Mouse (Mus musculus): ENCODE results near the gene Abcc4. TPM values are rescaled to one million over a fixed set of nuclear protein-coding genes. Genes with fewer than 3 reads are reported as not detected.

The Abcc4 gene
- polyA plus RNA-seq, 1 experiment from 2014 or later = 2.8 TPM

DNA sequence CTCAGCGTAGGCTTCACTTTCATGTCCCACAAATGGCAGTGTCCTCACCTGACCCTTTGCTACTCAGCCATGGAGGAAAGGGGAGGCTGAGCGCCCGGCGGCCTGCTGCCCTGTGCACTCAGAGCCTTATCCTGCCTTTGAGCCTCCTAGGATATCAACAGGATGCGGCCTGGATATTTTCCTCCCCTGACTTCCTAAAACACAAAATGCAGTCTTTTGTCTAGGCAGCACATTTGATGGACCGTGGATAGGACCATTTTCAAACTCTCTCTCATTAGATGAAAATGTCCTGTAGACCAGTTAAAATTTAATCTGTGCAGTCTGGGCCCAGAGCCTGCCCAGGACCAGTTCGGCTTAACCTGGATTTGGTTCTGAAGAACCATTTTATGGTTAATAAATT, 12.6 kb upstream of the Abcc4 start:
- Histone ChIP-seq H3K4me3 (ENCODE audit: low read depth, low read length) (no peak overlapping the region), H3K4me1 (ENCODE audit: insufficient read depth) (peaks cover 2% of the 10 kb centered on the region; the same call in 1 of the 2 replicates), H3K27me3 (ENCODE audit: insufficient read depth, low read length) (no peaks in the 10 kb centered on the region), H3K9me3 (ENCODE audit: low read depth, low read length) (no peaks in the 10 kb centered on the region), H3K27ac (ENCODE audit: low read depth) (no peak overlapping the region), H3K36me3 (ENCODE audit: insufficient read depth) (no peaks in the 10 kb centered on the region), H3K9ac (no peak overlapping the region), H3K4me2 (no peak overlapping the region)
- TF ChIP-seq CTCF (IDR thresholded peaks at IDR 0.05; ENCODE audit: low read depth) = no peak
- 77% methylated on average over 7 of the region's 7 CpGs for WGBS
- peak; percentile 25 for DNase-seq
- ATAC-seq (ENCODE audit: insufficient read depth) = no peak

DNA sequence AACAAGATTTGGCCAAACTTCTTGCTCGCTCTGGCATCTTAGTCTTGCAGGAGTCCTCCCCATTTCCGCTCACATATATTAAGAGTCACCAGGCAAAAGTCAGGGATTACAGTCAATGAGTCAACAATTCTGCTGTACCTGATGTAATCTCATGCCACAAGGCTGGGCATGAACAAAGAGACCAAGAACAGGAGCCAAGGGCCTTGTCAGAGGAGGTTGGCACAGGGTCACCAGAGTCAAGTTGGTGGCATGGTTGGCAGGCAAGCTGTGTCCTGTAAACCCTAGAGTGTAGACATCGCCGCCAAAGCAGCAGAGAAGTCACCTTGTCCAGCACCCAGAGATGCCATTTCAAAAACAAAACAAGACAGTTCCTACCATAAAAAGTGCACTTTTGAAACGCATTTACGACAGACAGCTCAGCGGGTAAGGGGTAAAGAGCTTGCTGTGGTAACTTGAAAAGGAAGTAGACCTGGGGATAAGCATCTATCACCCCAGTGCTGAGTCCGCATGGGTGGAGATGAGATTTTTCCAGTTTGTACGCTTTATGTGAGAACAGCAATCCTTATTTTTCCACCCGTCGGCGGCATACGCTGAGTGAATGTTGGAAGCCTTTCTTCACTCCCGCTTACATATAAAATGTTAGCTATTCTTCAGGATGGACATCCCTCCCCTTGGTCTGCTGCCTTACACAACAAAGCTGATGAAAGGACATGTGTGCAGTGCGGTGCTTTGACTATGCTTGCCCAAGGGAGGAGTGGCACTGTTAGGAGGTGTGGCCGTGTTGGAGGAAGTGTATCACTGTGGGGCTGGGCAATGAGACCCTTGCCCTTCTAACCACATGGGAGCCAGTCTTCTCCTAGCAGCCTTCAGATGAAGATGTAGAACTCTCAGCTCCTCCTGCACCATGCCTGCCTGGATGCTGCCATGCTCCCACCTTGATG, 10.6 kb upstream of the Abcc4 start:
- Histone ChIP-seq H3K36me3 (ENCODE audit: insufficient read depth) (no peaks in the 10 kb centered on the region), H3K9ac (no peak overlapping the region), H3K27me3 (ENCODE audit: insufficient read depth, low read length) (no peaks in the 10 kb centered on the region), H3K4me1 (ENCODE audit: insufficient read depth) (peaks cover 10% of the 10 kb centered on the region; the same call in 1 of the 2 replicates), H3K4me3 (ENCODE audit: low read depth, low read length) (no peak overlapping the region), H3K27ac (ENCODE audit: low read depth) (no peak overlapping the region), H3K4me2 (no peak overlapping the region), H3K9me3 (ENCODE audit: low read depth, low read length) (no peaks in the 10 kb centered on the region)
- TF ChIP-seq CTCF (IDR thresholded peaks at IDR 0.05; ENCODE audit: low read depth) = no peak
- WGBS = 86% methylated on average over 16 of the region's 16 CpGs
- DNase-seq = no peak
- ATAC-seq (ENCODE audit: insufficient read depth) = no peak

- no peaks in the 10 kb centered on the region for H3K36me3 ChIP-seq (ENCODE audit: insufficient read depth)
- 65% methylated on average over 6 of the region's 6 CpGs for WGBS
- ATAC-seq (ENCODE audit: insufficient read depth) (no peak), DNase-seq (no peak)
- H3K27ac ChIP-seq (ENCODE audit: low read depth) = no peak overlapping the region
- peaks cover 10% of the 10 kb centered on the region; the same call in 1 of the 2 replicates for H3K4me1 ChIP-seq (ENCODE audit: insufficient read depth)
- H3K4me3 ChIP-seq (ENCODE audit: low read depth, low read length) = no peak overlapping the region
- no peak for TF ChIP-seq CTCF (IDR thresholded peaks at IDR 0.05; ENCODE audit: low read depth)
- H3K4me2 ChIP-seq = no peak overlapping the region
- no peaks in the 10 kb centered on the region for H3K9me3 ChIP-seq (ENCODE audit: low read depth, low read length)
- no peak overlapping the region for H3K9ac ChIP-seq
- H3K27me3 ChIP-seq (ENCODE audit: insufficient read depth, low read length) = no peaks in the 10 kb centered on the region
Measured at GRCm38 (mm10) chr14:118714720-118715119, 8.7 kb upstream of the Abcc4 start.

GRCm38 (mm10) chr14:118714320-118714719, 8.3 kb upstream of the Abcc4 start:
- DNase-seq (no peak), ATAC-seq (ENCODE audit: insufficient read depth) (no peak)
- no peak overlapping the region for H3K27ac ChIP-seq (ENCODE audit: low read depth)
- H3K9ac ChIP-seq = no peak overlapping the region
- H3K9me3 ChIP-seq (ENCODE audit: low read depth, low read length) = no peaks in the 10 kb centered on the region
- no peaks in the 10 kb centered on the region for H3K36me3 ChIP-seq (ENCODE audit: insufficient read depth)
- 77% methylated on average over 2 of the region's 2 CpGs for WGBS
- no peak overlapping the region for H3K4me2 ChIP-seq
- peaks cover 10% of the 10 kb centered on the region; the same call in 1 of the 2 replicates for H3K4me1 ChIP-seq (ENCODE audit: insufficient read depth)
- TF ChIP-seq CTCF (IDR thresholded peaks at IDR 0.05; ENCODE audit: low read depth) = no peak
- no peaks in the 10 kb centered on the region for H3K27me3 ChIP-seq (ENCODE audit: insufficient read depth, low read length)
- no peak overlapping the region for H3K4me3 ChIP-seq (ENCODE audit: low read depth, low read length)

- H3K9me3 ChIP-seq (ENCODE audit: low read depth, low read length) = no peaks in the 10 kb centered on the region
- H3K4me3 ChIP-seq (ENCODE audit: low read depth, low read length) = peak overlapping the region; percentile 22; the same call in 1 of the 2 replicates
- H3K36me3 ChIP-seq (ENCODE audit: insufficient read depth) = no peaks in the 10 kb centered on the region
- peaks cover 10% of the 10 kb centered on the region; the same call in 1 of the 2 replicates for H3K4me1 ChIP-seq (ENCODE audit: insufficient read depth)
- no peak overlapping the region for H3K27ac ChIP-seq (ENCODE audit: low read depth)
- H3K4me2 ChIP-seq = peak overlapping the region; percentile 63
- TF ChIP-seq CTCF (IDR thresholded peaks at IDR 0.05; ENCODE audit: low read depth) = no peak
- no peak overlapping the region for H3K9ac ChIP-seq
- WGBS = 15% methylated on average over 8 of the region's 8 CpGs
- no peak for ATAC-seq (ENCODE audit: insufficient read depth)
- no peak for DNase-seq
- H3K27me3 ChIP-seq (ENCODE audit: insufficient read depth, low read length) = no peaks in the 10 kb centered on the region
Measured at GRCm38 (mm10) chr14:118713869-118714268, 7.8 kb upstream of the Abcc4 start.

DNA sequence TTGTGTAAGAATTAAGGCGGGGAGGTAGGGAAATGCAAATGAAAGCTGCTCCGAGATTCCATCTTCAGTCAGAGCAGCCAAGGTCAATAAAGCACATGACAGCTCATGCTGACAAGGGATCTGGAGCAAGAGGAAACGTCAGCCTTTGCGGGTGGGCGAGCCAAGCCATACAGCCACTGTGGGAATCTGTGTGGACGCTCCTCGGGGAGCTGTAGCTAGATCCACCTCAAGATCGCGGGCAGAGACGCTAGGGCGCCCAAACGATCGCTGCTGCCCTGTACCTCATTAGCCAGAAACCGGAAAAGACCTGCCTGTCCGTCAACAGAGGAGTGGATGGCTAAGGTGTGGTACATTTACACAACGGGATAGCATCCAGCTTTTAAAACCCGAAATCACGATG, 7.4 kb upstream of the Abcc4 start:
- H3K4me2 ChIP-seq = peak overlapping the region; percentile 63
- DNase-seq (peak; percentile 32), ATAC-seq (ENCODE audit: insufficient read depth) (no peak)
- no peaks in the 10 kb centered on the region for H3K9me3 ChIP-seq (ENCODE audit: low read depth, low read length)
- TF ChIP-seq CTCF (IDR thresholded peaks at IDR 0.05; ENCODE audit: low read depth) = no peak
- no peaks in the 10 kb centered on the region for H3K27me3 ChIP-seq (ENCODE audit: insufficient read depth, low read length)
- H3K36me3 ChIP-seq (ENCODE audit: insufficient read depth) = no peaks in the 10 kb centered on the region
- 3% methylated on average over 18 of the region's 18 CpGs for WGBS
- H3K9ac ChIP-seq = 0 out of 2 replicates have a peak overlapping the region, but pooled peaks have one; percentile 30
- H3K4me1 ChIP-seq (ENCODE audit: insufficient read depth) = peaks cover 10% of the 10 kb centered on the region; the same call in 1 of the 2 replicates
- H3K4me3 ChIP-seq (ENCODE audit: low read depth, low read length) = peak overlapping the region; percentile 22
- H3K27ac ChIP-seq (ENCODE audit: low read depth) = no peak overlapping the region

DNA sequence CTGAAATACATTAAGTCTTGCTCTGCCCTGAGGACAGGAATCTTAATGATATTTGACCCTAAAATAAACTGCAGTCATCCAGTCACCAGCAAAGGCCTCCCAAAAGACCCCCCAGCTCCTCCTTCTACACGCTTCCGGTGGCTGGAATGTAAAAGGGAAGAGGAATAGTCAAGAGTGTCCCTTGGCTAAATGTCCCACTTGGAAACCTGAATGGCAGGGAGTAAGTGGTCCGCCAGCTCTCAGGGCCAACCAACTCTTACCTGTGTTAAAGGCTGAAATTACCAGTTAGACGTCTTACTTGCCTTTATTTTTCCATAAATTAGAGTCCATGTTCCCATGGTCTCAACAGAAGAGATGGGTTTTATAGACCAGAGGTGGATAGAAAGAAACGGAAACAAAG, 6.9 kb upstream of the Abcc4 start:
- WGBS = 48% methylated on average over 5 of the region's 5 CpGs
- no peak for DNase-seq
- Histone ChIP-seq H3K9me3 (ENCODE audit: low read depth, low read length) (no peaks in the 10 kb centered on the region), H3K27ac (ENCODE audit: low read depth) (no peak overlapping the region), H3K36me3 (ENCODE audit: insufficient read depth) (no peaks in the 10 kb centered on the region), H3K4me2 (peak overlapping the region; percentile 63), H3K27me3 (ENCODE audit: insufficient read depth, low read length) (no peaks in the 10 kb centered on the region), H3K9ac (no peak overlapping the region), H3K4me1 (ENCODE audit: insufficient read depth) (peaks cover 10% of the 10 kb centered on the region; the same call in 1 of the 2 replicates), H3K4me3 (ENCODE audit: low read depth, low read length) (peak overlapping the region; percentile 22)
- TF ChIP-seq CTCF (IDR thresholded peaks at IDR 0.05; ENCODE audit: low read depth) = no peak
- no peak for ATAC-seq (ENCODE audit: insufficient read depth)
